Mouse (Mus musculus): ENCODE measurements around the gene Gmfg. TPM values are rescaled to one million over a fixed set of nuclear protein-coding genes. Genes with fewer than 3 reads are reported as not detected.

Gene Gmfg
- polyA plus RNA-seq, 1 experiment from 2014 or later = 17.0 TPM

GRCm38 (mm10) chr7:28482854-28483253, 45.6 kb downstream of the Gmfg start:
- Histone ChIP-seq H3K4me1 (ENCODE audit: control insufficient read depth, insufficient read depth, low read length) (no peaks in the 10 kb centered on the region), H3K4me2 (replicated peaks; ENCODE audit: low read depth, low read length) (no peak overlapping the region), H3K4me3 (ENCODE audit: low read depth, low read length) (no peak overlapping the region), H3K27ac (ENCODE audit: low read length) (no peak overlapping the region), H3K36me3 (ENCODE audit: control insufficient read depth, insufficient read depth, low read length) (no peaks in the 10 kb centered on the region), H3K27me3 (ENCODE audit: control insufficient read depth, insufficient read depth, low read length) (no peaks in the 10 kb centered on the region), H3K9me3 (ENCODE audit: control insufficient read depth, low read depth, low read length) (no peaks in the 10 kb centered on the region), H3K9ac (replicated peaks; ENCODE audit: low read depth, low read length) (no peak overlapping the region)
- ATAC-seq (ENCODE audit: insufficient number of reproducible peaks, insufficient read depth, low FRiP score, low read depth) = no peak
- 79% methylated on average over 11 of the region's 11 CpGs for WGBS

DNA sequence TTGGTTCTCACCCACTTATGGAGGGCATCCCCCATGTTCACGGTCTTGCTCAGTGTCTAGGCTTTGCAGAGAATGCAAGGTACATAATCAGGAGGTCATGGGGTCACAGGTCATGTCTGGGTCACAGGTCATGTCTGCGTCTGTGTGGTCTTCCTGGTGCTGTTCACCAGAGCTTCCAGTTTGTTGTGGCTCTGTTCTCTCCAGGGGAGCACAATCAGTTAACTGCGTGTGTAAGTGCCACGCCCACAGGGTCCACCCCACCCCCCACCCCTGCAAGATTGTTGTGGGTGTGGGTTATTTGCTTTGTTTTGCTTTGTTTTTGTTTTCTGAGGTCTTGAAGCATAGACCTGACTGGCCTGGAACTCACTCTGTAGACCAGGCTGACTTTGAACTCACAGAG, 46.9 kb downstream of the Gmfg start:
- 28% methylated on average over 4 of the region's 4 CpGs for WGBS
- no peaks in the 10 kb centered on the region for H3K9me3 ChIP-seq (ENCODE audit: control insufficient read depth, low read depth, low read length)
- no peak for ATAC-seq (ENCODE audit: insufficient number of reproducible peaks, insufficient read depth, low FRiP score, low read depth)
- no peak overlapping the region for H3K4me2 ChIP-seq (replicated peaks; ENCODE audit: low read depth, low read length)
- no peaks in the 10 kb centered on the region for H3K4me1 ChIP-seq (ENCODE audit: control insufficient read depth, insufficient read depth, low read length)
- H3K4me3 ChIP-seq (ENCODE audit: low read depth, low read length) = no peak overlapping the region
- no peak overlapping the region for H3K27ac ChIP-seq (ENCODE audit: low read length)
- no peaks in the 10 kb centered on the region for H3K27me3 ChIP-seq (ENCODE audit: control insufficient read depth, insufficient read depth, low read length)
- H3K9ac ChIP-seq (replicated peaks; ENCODE audit: low read depth, low read length) = no peak overlapping the region
- H3K36me3 ChIP-seq (ENCODE audit: control insufficient read depth, insufficient read depth, low read length) = no peaks in the 10 kb centered on the region

DNA sequence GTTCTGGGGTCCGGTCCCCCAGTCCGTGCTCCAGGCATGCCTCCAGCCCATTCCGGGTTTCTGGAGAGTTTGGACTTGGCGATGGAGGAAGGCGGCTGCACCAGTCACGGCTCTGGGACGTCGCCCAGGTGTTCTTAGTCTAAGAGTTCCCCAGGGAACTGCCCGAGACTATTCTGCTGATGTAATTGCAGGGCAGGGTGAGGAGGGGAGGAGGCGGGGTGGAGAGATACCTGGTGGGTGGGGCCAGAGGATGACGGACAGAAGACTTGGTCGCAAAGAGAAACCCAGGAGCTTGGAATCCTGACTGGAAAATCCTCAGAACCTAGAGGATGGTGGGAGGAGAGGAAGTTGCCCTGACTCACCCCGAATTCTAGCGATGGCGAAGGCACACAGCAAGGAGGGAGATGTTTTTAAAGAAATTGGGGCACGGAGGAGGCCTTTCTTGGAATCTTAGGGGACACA, 50.8 kb downstream of the Gmfg start:
- Histone ChIP-seq H3K9me3 (ENCODE audit: control insufficient read depth, low read depth, low read length) (no peaks in the 10 kb centered on the region), H3K27ac (ENCODE audit: low read length) (peak overlapping the region; percentile 55; the same call in 1 of the 2 replicates), H3K4me1 (ENCODE audit: control insufficient read depth, insufficient read depth, low read length) (no peaks in the 10 kb centered on the region), H3K4me3 (ENCODE audit: low read depth, low read length) (peak overlapping the region; percentile 17; the same call in 1 of the 2 replicates), H3K9ac (replicated peaks; ENCODE audit: low read depth, low read length) (no peak overlapping the region), H3K27me3 (ENCODE audit: control insufficient read depth, insufficient read depth, low read length) (no peaks in the 10 kb centered on the region), H3K4me2 (replicated peaks; ENCODE audit: low read depth, low read length) (peak overlapping the region; percentile 43), H3K36me3 (ENCODE audit: control insufficient read depth, insufficient read depth, low read length) (no peaks in the 10 kb centered on the region)
- peak; percentile 73 for ATAC-seq (ENCODE audit: insufficient number of reproducible peaks, insufficient read depth, low FRiP score, low read depth)
- 2% methylated on average over 16 of the region's 16 CpGs for WGBS

GRCm38 (mm10) chr7:28490410-28490809, 53.2 kb downstream of the Gmfg start:
- Histone ChIP-seq H3K4me1 (ENCODE audit: control insufficient read depth, insufficient read depth, low read length) (no peaks in the 10 kb centered on the region), H3K27me3 (ENCODE audit: control insufficient read depth, insufficient read depth, low read length) (no peaks in the 10 kb centered on the region), H3K4me2 (replicated peaks; ENCODE audit: low read depth, low read length) (peak overlapping the region; percentile 20; the same call in 1 of the 2 replicates), H3K9me3 (ENCODE audit: control insufficient read depth, low read depth, low read length) (no peaks in the 10 kb centered on the region), H3K27ac (ENCODE audit: low read length) (no peak overlapping the region), H3K9ac (replicated peaks; ENCODE audit: low read depth, low read length) (no peak overlapping the region), H3K4me3 (ENCODE audit: low read depth, low read length) (no peak overlapping the region), H3K36me3 (ENCODE audit: control insufficient read depth, insufficient read depth, low read length) (no peaks in the 10 kb centered on the region)
- ATAC-seq (ENCODE audit: insufficient number of reproducible peaks, insufficient read depth, low FRiP score, low read depth) = peak; percentile 72; the same call in 1 of the 2 replicates
- 3% methylated on average over 10 of the region's 10 CpGs for WGBS

DNA sequence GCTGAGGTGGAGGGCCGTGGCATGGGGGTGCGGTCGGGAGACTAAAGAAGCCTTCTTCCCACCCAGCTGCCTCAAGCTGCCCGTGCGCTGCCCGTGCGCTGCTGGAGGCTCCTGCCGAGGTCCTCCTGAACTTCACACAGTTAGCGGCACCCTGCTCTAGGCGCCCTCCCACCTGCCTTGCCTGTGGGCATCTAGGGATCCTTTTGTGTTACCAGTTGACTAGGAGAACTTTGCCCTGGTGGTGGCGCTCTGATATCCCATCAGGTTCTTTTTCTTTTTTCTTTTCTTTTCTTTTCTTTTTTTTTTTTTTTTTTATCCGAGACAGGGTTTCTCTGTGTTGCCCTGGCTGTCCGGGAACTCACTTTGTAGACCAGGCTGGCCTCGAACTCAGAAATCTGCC, 53.7 kb downstream of the Gmfg start:
- WGBS = 32% methylated on average over 14 of the region's 14 CpGs
- no peaks in the 10 kb centered on the region for H3K36me3 ChIP-seq (ENCODE audit: control insufficient read depth, insufficient read depth, low read length)
- H3K4me3 ChIP-seq (ENCODE audit: low read depth, low read length) = no peak overlapping the region
- no peak overlapping the region for H3K9ac ChIP-seq (replicated peaks; ENCODE audit: low read depth, low read length)
- ATAC-seq (ENCODE audit: insufficient number of reproducible peaks, insufficient read depth, low FRiP score, low read depth) = no peak
- H3K27me3 ChIP-seq (ENCODE audit: control insufficient read depth, insufficient read depth, low read length) = no peaks in the 10 kb centered on the region
- no peaks in the 10 kb centered on the region for H3K4me1 ChIP-seq (ENCODE audit: control insufficient read depth, insufficient read depth, low read length)
- H3K9me3 ChIP-seq (ENCODE audit: control insufficient read depth, low read depth, low read length) = no peaks in the 10 kb centered on the region
- peak overlapping the region; percentile 20; the same call in 1 of the 2 replicates for H3K4me2 ChIP-seq (replicated peaks; ENCODE audit: low read depth, low read length)
- no peak overlapping the region for H3K27ac ChIP-seq (ENCODE audit: low read length)

DNA sequence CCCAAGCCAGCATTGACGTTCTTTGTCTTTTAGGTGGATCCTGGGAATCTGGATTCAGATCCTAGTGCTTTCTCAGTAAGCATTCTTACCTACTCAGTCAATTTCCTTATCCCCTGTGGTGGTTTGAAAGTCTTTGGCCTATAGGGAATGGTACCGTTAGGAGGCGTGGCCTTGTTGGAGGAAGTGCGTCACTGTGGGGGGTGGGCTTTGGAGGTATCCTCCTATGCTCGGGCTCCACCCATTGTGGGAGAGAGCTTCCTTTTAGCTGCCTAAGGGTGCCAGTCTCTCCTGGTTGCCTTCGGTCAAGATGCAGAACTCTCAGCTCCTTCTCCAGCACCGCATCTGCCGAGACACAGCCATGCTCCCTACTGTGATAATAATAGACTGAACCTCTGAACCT, 55.1 kb downstream of the Gmfg start:
- Histone ChIP-seq H3K4me3 (ENCODE audit: low read depth, low read length) (no peak overlapping the region), H3K27ac (ENCODE audit: low read length) (no peak overlapping the region), H3K4me2 (replicated peaks; ENCODE audit: low read depth, low read length) (no peak overlapping the region), H3K4me1 (ENCODE audit: control insufficient read depth, insufficient read depth, low read length) (no peaks in the 10 kb centered on the region), H3K27me3 (ENCODE audit: control insufficient read depth, insufficient read depth, low read length) (no peaks in the 10 kb centered on the region), H3K9me3 (ENCODE audit: control insufficient read depth, low read depth, low read length) (no peaks in the 10 kb centered on the region), H3K36me3 (ENCODE audit: control insufficient read depth, insufficient read depth, low read length) (no peaks in the 10 kb centered on the region), H3K9ac (replicated peaks; ENCODE audit: low read depth, low read length) (no peak overlapping the region)
- WGBS = 86% methylated on average over 8 of the region's 8 CpGs
- ATAC-seq (ENCODE audit: insufficient number of reproducible peaks, insufficient read depth, low FRiP score, low read depth) = no peak

DNA sequence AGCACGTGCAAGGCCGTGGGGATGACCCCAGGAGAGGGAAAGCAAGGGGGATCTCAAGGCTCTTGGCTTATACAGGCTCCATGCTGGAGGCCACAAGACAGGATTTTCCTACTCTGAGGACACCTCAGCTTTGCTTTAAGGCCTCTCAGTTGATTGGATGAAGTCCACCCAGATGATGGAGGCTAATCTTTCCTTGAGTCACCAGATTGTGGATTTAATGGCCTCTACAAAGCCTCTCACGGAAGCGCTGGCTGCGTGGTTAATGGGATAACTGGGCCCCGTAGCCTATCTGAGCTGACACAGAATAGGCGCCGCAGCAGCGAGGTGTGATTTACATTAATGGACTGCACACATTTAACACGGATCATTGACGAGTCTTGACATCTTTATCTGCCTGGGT, 58.2 kb downstream of the Gmfg start:
- ATAC-seq (ENCODE audit: insufficient number of reproducible peaks, insufficient read depth, low FRiP score, low read depth) = no peak
- Histone ChIP-seq H3K9me3 (ENCODE audit: control insufficient read depth, low read depth, low read length) (no peaks in the 10 kb centered on the region), H3K4me1 (ENCODE audit: control insufficient read depth, insufficient read depth, low read length) (no peaks in the 10 kb centered on the region), H3K4me3 (ENCODE audit: low read depth, low read length) (no peak overlapping the region), H3K36me3 (ENCODE audit: control insufficient read depth, insufficient read depth, low read length) (no peaks in the 10 kb centered on the region), H3K9ac (replicated peaks; ENCODE audit: low read depth, low read length) (no peak overlapping the region), H3K4me2 (replicated peaks; ENCODE audit: low read depth, low read length) (no peak overlapping the region), H3K27ac (ENCODE audit: low read length) (no peak overlapping the region), H3K27me3 (ENCODE audit: control insufficient read depth, insufficient read depth, low read length) (no peaks in the 10 kb centered on the region)
- WGBS = 67% methylated on average over 11 of the region's 11 CpGs

Other genes with a start within 250 kb of the Gmfg start
- gene Eid2, start 169.6 kb upstream of the Gmfg start, polyA plus RNA-seq (2014; fragmentation: Nextera tagmentation; extraction: Ambion mirVana) = 4.1 and 4.4 TPM in 2 replicates
- 9.9 and 11.4 TPM in 2 replicates for gene Eid2b, start 159.7 kb upstream of the Gmfg start, polyA plus RNA-seq (2014; fragmentation: Nextera tagmentation; extraction: Ambion mirVana)
- gene Selenov, start 146.3 kb upstream of the Gmfg start, polyA plus RNA-seq (2014; fragmentation: Nextera tagmentation; extraction: Ambion mirVana) = 0.27 TPM in 1 of 2 replicates, not detected in the other
- gene Dll3, start 135.2 kb upstream of the Gmfg start, polyA plus RNA-seq (2014; fragmentation: Nextera tagmentation; extraction: Ambion mirVana) = 3.8 and 4.7 TPM in 2 replicates
- 139 and 140 TPM in 2 replicates for gene Timm50, start 125.4 kb upstream of the Gmfg start, polyA plus RNA-seq (2014; fragmentation: Nextera tagmentation; extraction: Ambion mirVana)
- 71.7 and 73.7 TPM in 2 replicates for gene Supt5, start 98.7 kb upstream of the Gmfg start, polyA plus RNA-seq (2014; fragmentation: Nextera tagmentation; extraction: Ambion mirVana)
- gene Rps16, start 86.8 kb upstream of the Gmfg start, polyA plus RNA-seq (2014; fragmentation: Nextera tagmentation; extraction: Ambion mirVana) = 1,258 and 1,269 TPM in 2 replicates
- 63.4 and 70.7 TPM in 2 replicates for gene Plekhg2, start 64.8 kb upstream of the Gmfg start, polyA plus RNA-seq (2014; fragmentation: Nextera tagmentation; extraction: Ambion mirVana)
- gene Zfp36, start 57.2 kb upstream of the Gmfg start, polyA plus RNA-seq (2014; fragmentation: Nextera tagmentation; extraction: Ambion mirVana) = 15.5 and 17.6 TPM in 2 replicates
- 47.1 and 51.1 TPM in 2 replicates for gene Med29, start 44.7 kb upstream of the Gmfg start, polyA plus RNA-seq (2014; fragmentation: Nextera tagmentation; extraction: Ambion mirVana)
- 67.3 and 73.2 TPM in 2 replicates for gene Paf1, start 44.5 kb upstream of the Gmfg start, polyA plus RNA-seq (2014; fragmentation: Nextera tagmentation; extraction: Ambion mirVana)
- 4.2 and 5.3 TPM in 2 replicates for gene Lrfn1, start 14.5 kb downstream of the Gmfg start, polyA plus RNA-seq (2014; fragmentation: Nextera tagmentation; extraction: Ambion mirVana)
- gene Ifnl2, start 73.0 kb downstream of the Gmfg start, polyA plus RNA-seq (2014; fragmentation: Nextera tagmentation; extraction: Ambion mirVana) = not detected in 2 replicates
- not detected in 2 replicates for gene Ifnl3, start 85.4 kb downstream of the Gmfg start, polyA plus RNA-seq (2014; fragmentation: Nextera tagmentation; extraction: Ambion mirVana)
- 0.49 and 1.0 TPM in 2 replicates for gene Sycn, start 103.4 kb downstream of the Gmfg start, polyA plus RNA-seq (2014; fragmentation: Nextera tagmentation; extraction: Ambion mirVana)
- gene Nccrp1, start 109.8 kb downstream of the Gmfg start, polyA plus RNA-seq (2014; fragmentation: Nextera tagmentation; extraction: Ambion mirVana) = not detected in 2 replicates
- 23.7 and 25.8 TPM in 2 replicates for gene Samd4b, start 160.7 kb downstream of the Gmfg start, polyA plus RNA-seq (2014; fragmentation: Nextera tagmentation; extraction: Ambion mirVana)
- 41.1 and 47.8 TPM in 2 replicates for gene Pak4, start 160.7 kb downstream of the Gmfg start, polyA plus RNA-seq (2014; fragmentation: Nextera tagmentation; extraction: Ambion mirVana)
- not detected in 2 replicates for gene Acp7, start 193.9 kb downstream of the Gmfg start, polyA plus RNA-seq (2014; fragmentation: Nextera tagmentation; extraction: Ambion mirVana)

Measured in stomach, embryonic 14.5 days (tissue).